In genomic region chr15:31603113-31603512, GRCm38 (mm10) we compare ENCODE assay signal across 8 mouse cellular contexts. TPM values are rescaled to one million over a fixed set of nuclear protein-coding genes. Genes with fewer than 3 reads are reported as not detected.
DNase-seq lines count a peak whose midpoint lies in the region; ATAC-seq lines count a peak whose summit lies in the region.

No protein-coding gene starts in this region.

- H3K27me3 ChIP-seq in kidney, embryonic 16.5 days (ENCODE audit: insufficient read depth, low read length), result no peaks in the 10 kb centered on the region
- H3K27me3 ChIP-seq in hindbrain, embryonic 14.5 days (ENCODE audit: control insufficient read depth, insufficient read depth, low read length), result no peaks in the 10 kb centered on the region
- H3K27me3 ChIP-seq in midbrain, embryonic 14.5 days (ENCODE audit: control insufficient read depth, insufficient read depth, low read length), result no peaks in the 10 kb centered on the region

- H3K4me1 ChIP-seq in kidney, embryonic 16.5 days (ENCODE audit: insufficient read depth, low read length), result peaks cover 25% of the 10 kb centered on the region
- peaks cover 22% of the 10 kb centered on the region for H3K4me1 ChIP-seq in hindbrain, embryonic 14.5 days (replicated peaks; ENCODE audit: control insufficient read depth, insufficient read depth, low read length)
- H3K4me1 ChIP-seq in midbrain, embryonic 14.5 days (ENCODE audit: control insufficient read depth, insufficient read depth, low read length), result peaks cover 23% of the 10 kb centered on the region

- no peak overlapping the region for H3K9ac ChIP-seq in kidney, embryonic 16.5 days (replicated peaks; ENCODE audit: low read length)
- H3K9ac ChIP-seq in hindbrain, embryonic 14.5 days, result peak overlapping the region; percentile 89
- H3K9ac ChIP-seq in midbrain, embryonic 14.5 days (replicated peaks; ENCODE audit: low read length), result peak overlapping the region; percentile 71

- H3K27ac ChIP-seq in kidney, embryonic 16.5 days (ENCODE audit: low read length), result no peak overlapping the region
- peak overlapping the region; percentile 93 for H3K27ac ChIP-seq in hindbrain, embryonic 14.5 days
- peak overlapping the region; percentile 94; the same call in 1 of the 2 replicates for H3K27ac ChIP-seq in midbrain, embryonic 14.5 days (replicated peaks; ENCODE audit: low read depth, low read length)

- H3K4me3 ChIP-seq in kidney, embryonic 16.5 days (ENCODE audit: low read length), result peak overlapping the region; percentile 67; the same call in 1 of the 2 replicates
- peak overlapping the region; percentile 75 for H3K4me3 ChIP-seq in hindbrain, embryonic 14.5 days (replicated peaks; ENCODE audit: low read length)
- H3K4me3 ChIP-seq in midbrain, embryonic 14.5 days (replicated peaks; ENCODE audit: low read depth, low read length), result peak overlapping the region; percentile 92; the same call in 1 of the 2 replicates

- peak overlapping the region; percentile 95 for H3K4me2 ChIP-seq in kidney, embryonic 16.5 days (replicated peaks; ENCODE audit: low read depth, low read length)
- H3K4me2 ChIP-seq in hindbrain, embryonic 14.5 days (replicated peaks), result peak overlapping the region; percentile 74
- H3K4me2 ChIP-seq in midbrain, embryonic 14.5 days (ENCODE audit: low read length), result peak overlapping the region; percentile 65

- WGBS in kidney, embryonic 16.5 days, result 81% methylated on average over 13 of the region's 13 CpGs
- WGBS in hindbrain, embryonic 14.5 days, result 86% methylated on average over 13 of the region's 13 CpGs
- WGBS in midbrain, embryonic 14.5 days, result 90% methylated on average over 13 of the region's 13 CpGs

- H3K9me3 ChIP-seq in kidney, embryonic 16.5 days (ENCODE audit: low read length), result no peaks in the 10 kb centered on the region
- no peaks in the 10 kb centered on the region for H3K9me3 ChIP-seq in hindbrain, embryonic 14.5 days (ENCODE audit: control insufficient read depth, low read length)
- H3K9me3 ChIP-seq in midbrain, embryonic 14.5 days (ENCODE audit: control insufficient read depth, low read length), result no peaks in the 10 kb centered on the region

- no peak for DNase-seq in kidney, adult 9 months
- peak; percentile 42 to 46 for DNase-seq in cerebellum, postnatal 10 days
- DNase-seq in hindbrain, embryonic 14.5 days (ENCODE audit: low spot score), result no peak
- no peak for DNase-seq in midbrain, embryonic 14.5 days
- DNase-seq in T-cell, adult 2 months (ENCODE audit: low spot score), result no peak
- no peak for DNase-seq in layer of hippocampus, adult 11-12 months (ENCODE audit: low spot score)

- no peaks in the 10 kb centered on the region for H3K36me3 ChIP-seq in kidney, embryonic 16.5 days (ENCODE audit: insufficient read depth, low read length)
- no peaks in the 10 kb centered on the region for H3K36me3 ChIP-seq in hindbrain, embryonic 14.5 days (replicated peaks; ENCODE audit: control insufficient read depth, insufficient read depth)
- H3K36me3 ChIP-seq in midbrain, embryonic 14.5 days (ENCODE audit: control insufficient read depth, insufficient read depth, low read length), result no peaks in the 10 kb centered on the region

- ATAC-seq in kidney, embryonic 16.5 days (ENCODE audit: low FRiP score, low TSS enrichment), result no peak
- ATAC-seq in hindbrain, embryonic 14.5 days (ENCODE audit: low FRiP score), result no peak
- no peak for ATAC-seq in midbrain, embryonic 14.5 days (ENCODE audit: low FRiP score, low TSS enrichment)
- ATAC-seq in erythroid progenitor cell, adult 5-6 weeks (replicated peaks; ENCODE audit: low FRiP score, poor library complexity, severe bottlenecking), result no peak

RNA-seq across cellular contexts. Expression of gene Fam173b, which starts 1.5 kb away (rescaled TPM):
- 14.2 and 14.8 TPM in 2 replicates for polyA plus RNA-seq in kidney, embryonic 16.5 days (2015; fragmentation: Nextera tagmentation; extraction: Ambion mirVana)
- polyA plus RNA-seq in hindbrain, embryonic 14.5 days (2014; fragmentation: Nextera tagmentation; extraction: Ambion mirVana), result 10.5 and 12.1 TPM in 2 replicates
- polyA plus RNA-seq in midbrain, embryonic 14.5 days (2014; fragmentation: Nextera tagmentation; extraction: Ambion mirVana), result 9.5 and 10.0 TPM in 2 replicates
- 5.0 and 12.6 TPM in 2 replicates for total RNA-seq in erythroid progenitor cell, adult 5-6 weeks (2015; ENCODE audit: low replicate concordance)
- 2.5 and 6.8 TPM in 2 replicates for total RNA-seq in erythroid progenitor cell, adult 5-6 weeks (2017; ENCODE audit: low replicate concordance)

RNA-seq across cellular contexts. Expression of gene Cct5, which starts 1.5 kb away (rescaled TPM):
- 556 and 574 TPM in 2 replicates for polyA plus RNA-seq in kidney, embryonic 16.5 days (2015; fragmentation: Nextera tagmentation; extraction: Ambion mirVana)
- 521 and 542 TPM in 2 replicates for polyA plus RNA-seq in hindbrain, embryonic 14.5 days (2014; fragmentation: Nextera tagmentation; extraction: Ambion mirVana)
- 520 and 567 TPM in 2 replicates for polyA plus RNA-seq in midbrain, embryonic 14.5 days (2014; fragmentation: Nextera tagmentation; extraction: Ambion mirVana)
- total RNA-seq in erythroid progenitor cell, adult 5-6 weeks (2015; ENCODE audit: low replicate concordance), result 149 and 170 TPM in 2 replicates
- total RNA-seq in erythroid progenitor cell, adult 5-6 weeks (2017; ENCODE audit: low replicate concordance), result 85.0 and 107 TPM in 2 replicates

RNA-seq across cellular contexts. Expression of gene Cmbl, which starts 37.9 kb away (rescaled TPM):
- 21.3 and 22.6 TPM in 2 replicates for polyA plus RNA-seq in kidney, embryonic 16.5 days (2015; fragmentation: Nextera tagmentation; extraction: Ambion mirVana)
- polyA plus RNA-seq in hindbrain, embryonic 14.5 days (2014; fragmentation: Nextera tagmentation; extraction: Ambion mirVana), result 8.8 and 9.1 TPM in 2 replicates
- 3.6 and 5.4 TPM in 2 replicates for polyA plus RNA-seq in midbrain, embryonic 14.5 days (2014; fragmentation: Nextera tagmentation; extraction: Ambion mirVana)
- total RNA-seq in erythroid progenitor cell, adult 5-6 weeks (2015; ENCODE audit: low replicate concordance), result 2.5 and 12.2 TPM in 2 replicates
- 7.3 and 8.3 TPM in 2 replicates for total RNA-seq in erythroid progenitor cell, adult 5-6 weeks (2017; ENCODE audit: low replicate concordance)

Comparison
In these comparisons a context has a peak if more than half of its experiments do, and no peak if none do; other contexts are left out.
1. DNase-seq: peak in cerebellum, postnatal 10 days (2 of 2); none in kidney, adult 9 months (single experiment), hindbrain, embryonic 14.5 days (single experiment), midbrain, embryonic 14.5 days (single experiment), T-cell, adult 2 months (single experiment) and layer of hippocampus, adult 11-12 months (single experiment).
2. Peak in every context shown above with its lines, with median percentiles within 50 percentile points of each other: H3K4me2 ChIP-seq and H3K4me3 ChIP-seq.